9 mouse cellular contexts compared by ENCODE assay signal in genomic region chr1:182908050-182909036, GRCm38 (mm10). TPM values are rescaled to one million over a fixed set of nuclear protein-coding genes. Genes with fewer than 3 reads are reported as not detected.
DNase-seq lines count a peak whose midpoint lies in the region; ATAC-seq and TF ChIP-seq lines count a peak whose summit lies in the region.
"Had no signal": no experiment of that assay in that cellular context is flagged by ENCODE, and none has a peak within 500 bp of the region (broad histone marks: within the 10 kb centered on the region; RNA-seq: fewer than 3 reads in every experiment).

No protein-coding gene starts in this region.

- H3K36me3 ChIP-seq in hindbrain, embryonic 15.5 days, result no peaks in the 10 kb centered on the region

- H3K4me2 ChIP-seq in hindbrain, embryonic 15.5 days, result peak overlapping the region; percentile 2; the same call in 1 of the 2 replicates

- H3K27me3 ChIP-seq in hindbrain, embryonic 15.5 days, result no peaks in the 10 kb centered on the region

- peak; percentile 96 for DNase-seq in adipocyte (ENCODE audit: low spot score)
- DNase-seq in gastrocnemius, adult 8-10 months (ENCODE audit: low spot score in 2 of 2), result peak; percentile 86 to 88
- DNase-seq in left cerebral cortex, adult 11 months (ENCODE audit: low spot score), result peak; percentile 85
- peak; percentile 95 for DNase-seq in lung, postnatal 14 days
- peak; percentile 83 for DNase-seq in ovary, postnatal 36 days (ENCODE audit: low spot score)
- DNase-seq in urinary bladder, postnatal 36 days (ENCODE audit: low spot score in 2 of 2), result peak; percentile 95

- ATAC-seq in hindbrain, embryonic 15.5 days (ENCODE audit: low FRiP score, low read depth), result peak; percentile 80

- 14% methylated on average over 14 of the region's 14 CpGs for WGBS in hindbrain, embryonic 15.5 days

- H3K27ac ChIP-seq in cortical plate, adult 2 months (ENCODE audit: insufficient read depth, low read length), result no peak overlapping the region
- no peak overlapping the region for H3K27ac ChIP-seq in hindbrain, embryonic 15.5 days (replicated peaks)

- H3K9me3 ChIP-seq in hindbrain, embryonic 15.5 days, result no peaks in the 10 kb centered on the region

- TF ChIP-seq CTCF in cortical plate, adult 2 months (IDR thresholded peaks at IDR 0.05; ENCODE audit: extremely low read depth, insufficient read depth, low read length), result no peak

- TF ChIP-seq POLR2A in cortical plate, adult 2 months (IDR thresholded peaks at IDR 0.05; ENCODE audit: extremely low read depth, insufficient read depth, low read length), result 0 out of 2 replicates have a peak, but pooled peaks have one; percentile 20

- no peak overlapping the region for H3K4me3 ChIP-seq in cortical plate, adult 2 months (ENCODE audit: insufficient read depth, low read length)
- no peak overlapping the region for H3K4me3 ChIP-seq in hindbrain, embryonic 15.5 days
- H3K4me3 ChIP-seq: erythroblast, embryonic 14.5 days had no signal

- no peak overlapping the region for H3K9ac ChIP-seq in hindbrain, embryonic 15.5 days

- H3K4me1 ChIP-seq in cortical plate, adult 2 months (ENCODE audit: control insufficient read depth, insufficient read depth, low read length), result peaks cover 6% of the 10 kb centered on the region; the same call in 1 of the 2 replicates
- H3K4me1 ChIP-seq in hindbrain, embryonic 15.5 days (replicated peaks), result peaks cover 16% of the 10 kb centered on the region

RNA-seq across cellular contexts. Expression of gene Tlr5, which starts 46.2 kb away (rescaled TPM):
- polyA plus RNA-seq in cortical plate, adult 2 months (2012; rRNA removed), result 0.42 and 0.53 TPM in 2 replicates
- 1 to 10 TPM in 1 of 4 experiments, under 1 TPM in 3; 0.51 to 1.2 (median 0.82) TPM for total RNA-seq in gastrocnemius, adult 8-10 months (2022)
- polyA plus RNA-seq in hindbrain, embryonic 15.5 days (2015; fragmentation: Nextera tagmentation; extraction: Ambion mirVana), result 0.22 and 0.31 TPM in 2 replicates
- polyA plus RNA-seq: erythroblast, embryonic 14.5 days had no signal
